Mouse (Mus musculus) ES-E14 (cell line): ENCODE results near the gene Anxa9. TPM values are rescaled to one million over a fixed set of nuclear protein-coding genes. Genes with fewer than 3 reads are reported as not detected.
A peak's percentile ranks its signal among the peaks of the same experiment; 100 is the strongest.

Experiments
- DNase-seq: peaks from one replicate; pipeline ENCODE4 v3.0.0-alpha.2; 2013; ENCODE audit warnings: low read depth, low spot score
- H3K27ac ChIP-seq: 2 replicates; pipeline ENCODE4 v1.5.1; 2012; ENCODE audit warnings: low read depth, mild to moderate bottlenecking, low read length, moderate library complexity, mixed read lengths; ENCODE audit not compliant: poor library complexity, insufficient read depth, severe bottlenecking
- H3K36me3 ChIP-seq: 2 replicates; pipeline ENCODE4 v1.6.1; 2012; ENCODE audit warnings: mild to moderate bottlenecking, low read length, moderate library complexity, mixed read lengths; ENCODE audit not compliant: control insufficient read depth, poor library complexity, insufficient read depth, severe bottlenecking
- H3K4me1 ChIP-seq, 2 experiments: fragments of 150-350 bp in 1 of 2; sonication (generic) in 1 of 2; 2 replicates each; pipeline ENCODE4 v1.6.1; 2012; ENCODE audit warnings: low read length in 2 of 2, mild to moderate bottlenecking in 1 of 2, mixed read lengths in 1 of 2; ENCODE audit not compliant: control insufficient read depth in 2 of 2, insufficient read depth in 2 of 2, poor library complexity in 1 of 2
- H3K4me3 ChIP-seq, 2 experiments: fragments of 150-350 bp in 1 of 2; sonication (generic) in 1 of 2; 2 replicates each; pipeline ENCODE4 v1.5.1; 2012; ENCODE audit warnings: low read length in 2 of 2, low read depth in 1 of 2, mild to moderate bottlenecking in 1 of 2, mixed read lengths in 1 of 2; ENCODE audit not compliant: insufficient read depth in 1 of 2, poor library complexity in 1 of 2, severe bottlenecking in 1 of 2
- H3K9ac ChIP-seq: 2 replicates; pipeline ENCODE4 v1.6.1; 2012; ENCODE audit warnings: low read depth, mild to moderate bottlenecking, low read length, mixed read lengths; ENCODE audit not compliant: poor library complexity, insufficient read depth, severe bottlenecking
- H3K9me3 ChIP-seq: fragments of 150-350 bp; sonication (generic); 2 replicates; pipeline ENCODE4 v1.6.1; 2012; ENCODE audit warnings: low read depth, mild to moderate bottlenecking, low read length; ENCODE audit not compliant: control insufficient read depth, insufficient read depth
- CHD2 ChIP-seq: IDR thresholded peaks from 2 replicates; pipeline ENCODE4 v1.6.1; 2014; ENCODE audit warnings: mild to moderate bottlenecking, low read depth, low read length, inconsistent platforms
- HCFC1 ChIP-seq: IDR thresholded peaks from 2 replicates; pipeline ENCODE4 v1.6.1; 2012; ENCODE audit warnings: low read length, inconsistent platforms, borderline replicate concordance; ENCODE audit not compliant: insufficient read depth
- MAFK ChIP-seq: IDR thresholded peaks from 2 replicates; pipeline ENCODE4 v1.6.1; 2014; ENCODE audit warnings: mild to moderate bottlenecking, low read depth, low read length, inconsistent platforms; ENCODE audit not compliant: insufficient read depth
- ZC3H11A ChIP-seq: IDR thresholded peaks from 2 replicates; pipeline ENCODE4 v1.6.1; 2012; ENCODE audit warnings: low read depth, mild to moderate bottlenecking, inconsistent platforms, low read length, borderline replicate concordance
- ZNF384 ChIP-seq: IDR thresholded peaks from 2 replicates; pipeline ENCODE4 v1.6.1; 2012; ENCODE audit warnings: low read depth, low read length, inconsistent platforms
- in situ Hi-C, 2 experiments: fragments of 600-800 bp; cut with MboI; formaldehyde crosslinking; loops; one replicate each; pipeline ENCODE4 v1.15.1; 2025; ENCODE audit warnings: low sequenced_read_pairs in 2 of 2, inconsistent platforms in 1 of 2; ENCODE audit not compliant: unreplicated experiment in 2 of 2
- total RNA-seq: library from RNA; depleted of rRNA; stranded (reverse); fragments of 300-350 nt; gene quantifications from 2 replicates; pipeline ENCODE4 v1.2.3, GENCODE M21; 2012

Anxa9 gene
- total RNA-seq, 1 experiment = 0.58 TPM

DNA sequence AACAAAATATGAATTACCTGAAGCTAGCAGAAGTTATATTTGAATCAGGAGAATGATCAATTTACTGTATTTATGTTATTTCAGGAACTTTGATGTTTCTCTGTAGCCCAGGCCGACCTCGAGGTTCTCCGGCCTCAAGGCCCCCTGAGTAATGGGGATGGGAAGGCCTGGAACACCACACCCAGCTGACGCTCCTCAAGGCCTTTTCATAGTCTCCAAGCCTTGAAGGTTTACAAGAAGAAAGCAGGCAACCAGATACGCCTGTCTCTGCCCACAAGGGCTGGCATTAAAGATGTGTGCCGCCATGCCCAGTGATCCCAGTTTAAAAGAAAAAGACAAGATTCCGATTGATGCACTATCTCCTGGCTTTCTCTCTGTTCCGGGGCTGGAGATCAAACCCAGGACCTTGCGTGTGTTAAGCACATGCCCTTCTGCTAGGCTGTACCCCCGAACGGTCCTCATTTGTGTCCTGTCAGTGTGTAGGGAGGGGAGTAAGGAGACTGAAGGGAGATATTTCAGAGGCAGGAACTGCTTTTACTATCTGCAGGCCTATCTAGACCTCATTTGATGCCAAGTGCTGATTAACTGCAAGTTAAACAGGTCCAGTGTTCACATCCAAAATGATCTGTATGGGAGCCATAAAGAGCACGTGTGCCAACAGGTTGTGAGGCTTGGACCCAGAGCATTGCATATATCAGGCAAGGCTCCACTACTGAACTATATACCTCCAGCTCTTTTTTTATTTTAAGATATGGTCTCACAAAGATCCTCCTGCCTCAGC lies 22.3 kb downstream of the Anxa9 start:
- H3K9ac ChIP-seq = peak overlapping the region; percentile 63; the same call in 1 of the 2 replicates

DNA sequence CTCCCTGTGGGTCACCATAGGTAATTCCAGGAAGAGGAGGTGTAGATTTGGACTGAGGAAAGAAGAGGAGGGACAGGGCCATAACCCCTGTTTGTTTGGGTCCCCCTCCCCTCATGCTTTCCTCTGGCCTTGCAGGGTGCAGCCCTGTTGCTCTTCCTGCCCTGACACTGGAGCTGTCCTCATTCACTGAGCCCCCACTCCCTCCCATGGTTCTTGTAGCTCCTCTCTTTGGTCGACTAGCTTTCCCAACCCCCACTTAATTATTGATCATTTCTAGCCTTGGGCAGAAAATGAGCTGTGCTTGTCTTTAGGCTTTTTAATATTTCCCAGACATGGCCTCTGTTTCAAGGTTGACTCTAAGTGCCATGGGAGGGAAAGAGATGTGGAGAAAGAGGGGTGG lies 22.9 kb downstream of the Anxa9 start:
- H3K9ac ChIP-seq = no peak overlapping the region; the same call in 1 of the 2 replicates

More for the DNA sequence above, 22.3 kb downstream of the Anxa9 start:
- in situ Hi-C loops = no loop called here
- H3K36me3 ChIP-seq = peaks cover 12% of the 10 kb centered on the region
- TF ChIP-seq ZC3H11A (no peak), ZNF384 (no peak), HCFC1 (no peak), MAFK (no peak), CHD2 (no peak)
- no peak for DNase-seq
- peak overlapping the region; percentile 82 to 94; a peak in 2 of 4 replicates for H3K4me3 ChIP-seq
- no peaks in the 10 kb centered on the region for H3K9me3 ChIP-seq
- H3K4me1 ChIP-seq = peaks cover 2 to 9% of the 10 kb centered on the region in 2 experiments; a peak in 3 of 4 replicates
- H3K27ac ChIP-seq = 0 out of 2 replicates have a peak overlapping the region, but pooled peaks have one; percentile 1

DNA sequence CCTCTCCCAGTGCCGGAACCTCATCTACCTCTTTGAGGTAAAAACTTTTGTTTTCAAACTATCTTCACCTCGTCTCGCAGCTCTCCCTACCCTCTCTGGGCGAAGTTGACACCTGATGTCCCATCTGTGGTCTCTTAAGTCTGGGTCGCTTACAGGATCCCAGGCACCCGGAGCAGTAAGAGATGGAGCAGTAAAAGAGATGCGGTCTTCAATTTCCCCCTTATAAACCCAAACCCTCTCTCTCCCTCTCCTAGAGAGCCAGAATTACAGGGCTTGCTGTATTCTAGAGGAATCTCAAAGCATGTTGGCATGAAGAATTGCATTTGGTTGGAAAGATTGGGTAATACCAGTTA lies 23.4 kb downstream of the Anxa9 start:
- Histone ChIP-seq H3K9me3 (no peaks in the 10 kb centered on the region), H3K27ac (peak overlapping the region; percentile 70; the same call in 1 of the 2 replicates), H3K4me3 (peak overlapping the region; percentile 82 to 94), H3K9ac (peak overlapping the region; percentile 77), H3K4me1 (peaks cover 2 to 9% of the 10 kb centered on the region in 2 experiments; a peak in 3 of 4 replicates), H3K36me3 (peaks cover 7% of the 10 kb centered on the region)
- TF ChIP-seq MAFK = no peak
- TF ChIP-seq CHD2 = no peak
- no peak for TF ChIP-seq ZC3H11A
- no peak for TF ChIP-seq ZNF384
- no peak for TF ChIP-seq HCFC1
- in situ Hi-C loops = no loop called here
- DNase-seq = no peak

More for the DNA sequence above, 22.9 kb downstream of the Anxa9 start:
- Histone ChIP-seq H3K36me3 (peaks cover 10% of the 10 kb centered on the region), H3K4me3 (peak overlapping the region; percentile 82 to 94), H3K9me3 (no peaks in the 10 kb centered on the region), H3K4me1 (peaks cover 2 to 7% of the 10 kb centered on the region in 2 experiments; a peak in 3 of 4 replicates), H3K27ac (no peak overlapping the region)
- in situ Hi-C loops = no loop called here
- DNase-seq = no peak
- TF ChIP-seq MAFK (no peak), HCFC1 (no peak), ZNF384 (no peak), CHD2 (no peak), ZC3H11A (no peak)

- Histone ChIP-seq H3K9ac (peak overlapping the region; percentile 77), H3K4me1 (peaks cover 2 to 9% of the 10 kb centered on the region in 2 experiments; a peak in 3 of 4 replicates), H3K36me3 (peaks cover 4% of the 10 kb centered on the region), H3K4me3 (peak overlapping the region; percentile 82 to 94), H3K27ac (peak overlapping the region; percentile 70), H3K9me3 (no peaks in the 10 kb centered on the region)
- TF ChIP-seq HCFC1 (peak; percentile 50; the same call in 1 of the 2 replicates), ZC3H11A (no peak)
- DNase-seq = peak; percentile 71
- in situ Hi-C loops = no loop called here
Observed at GRCm38 (mm10) chr3:95282865-95283588, 23.9 kb downstream of the Anxa9 start.
